Mouse (Mus musculus) gastrocnemius, adult 18-20 months (tissue): ENCODE data around the gene Mrpl48. TPM values are rescaled to one million over a fixed set of nuclear protein-coding genes. Genes with fewer than 3 reads are reported as not detected.

ENCODE experiments used
- DNase-seq: peaks from one replicate; pipeline ENCODE4 v3.0.0; 2021; ENCODE audit warnings: low spot score
- total RNA-seq, 2 experiments: library from RNA; stranded (reverse); gene quantifications; 2 replicates each; pipeline ENCODE4 v1.2.3; 2021

Gene Mrpl48
- total RNA-seq, 2 experiments from 2014 or later, result 54.7 to 60.4 TPM

- DNase-seq, result no peak
These were observed 110.1 kb downstream of the Mrpl48 start for GRCm38 (mm10) chr7:100497982-100498381.

GRCm38 (mm10) chr7:100497402-100497801 lies 110.7 kb downstream of the Mrpl48 start:
- DNase-seq, result no peak

- no peak for DNase-seq
These were observed 111.3 kb downstream of the Mrpl48 start for GRCm38 (mm10) chr7:100496791-100497190.

- no peak for DNase-seq
These were observed 111.7 kb downstream of the Mrpl48 start for GRCm38 (mm10) chr7:100496371-100496770.

Other genes starting within 250 kb of the Mrpl48 start
- gene C2cd3, start 236.1 kb downstream of the Mrpl48 start, total RNA-seq, result 1 to 10 TPM; 5.5 to 6.1 TPM
- gene Ppme1, start 236.0 kb downstream of the Mrpl48 start, total RNA-seq, result 10 to 100 TPM; 22.6 to 24.6 TPM
- gene Ucp3, start 135.3 kb downstream of the Mrpl48 start, total RNA-seq, result 100 to 1,000 TPM in 1 of 2 experiments, 10 to 100 TPM in 1; 94.4 to 203 TPM
- 10 to 100 TPM; 16.6 to 17.4 TPM for gene Ucp2, start 115.0 kb downstream of the Mrpl48 start, total RNA-seq
- not detected for gene Dnajb13, start 93.3 kb downstream of the Mrpl48 start, total RNA-seq
- 10 to 100 TPM; 10.1 to 11.7 TPM for gene Coa4, start 71.2 kb downstream of the Mrpl48 start, total RNA-seq
- 10 to 100 TPM; 65.5 to 68.8 TPM for gene Rab6a, start 891 bp downstream of the Mrpl48 start, total RNA-seq
- gene Plekhb1, start 54.1 kb upstream of the Mrpl48 start, total RNA-seq, result 100 to 1,000 TPM in 1 of 2 experiments, 10 to 100 TPM in 1; 76.1 to 103 TPM
- 10 to 100 TPM; 38.8 to 43.5 TPM for gene Fam168a, start 98.3 kb upstream of the Mrpl48 start, total RNA-seq